Mouse (Mus musculus) thymus, adult 18-20 months (tissue): Measurements from ENCODE around the gene Nktr.

Experiments
- DNase-seq, 2 experiments: peaks; one replicate each; pipeline ENCODE4 v3.0.0; 2022; ENCODE audit warnings: mixed read lengths in 2 of 2

Gene Nktr

GRCm38 (mm10) chr9:121762248-121762647, 43.3 kb downstream of the Nktr start:
- no peak for DNase-seq

- no peak for DNase-seq
Observed at GRCm38 (mm10) chr9:121762761-121763160, 43.8 kb downstream of the Nktr start.

DNA sequence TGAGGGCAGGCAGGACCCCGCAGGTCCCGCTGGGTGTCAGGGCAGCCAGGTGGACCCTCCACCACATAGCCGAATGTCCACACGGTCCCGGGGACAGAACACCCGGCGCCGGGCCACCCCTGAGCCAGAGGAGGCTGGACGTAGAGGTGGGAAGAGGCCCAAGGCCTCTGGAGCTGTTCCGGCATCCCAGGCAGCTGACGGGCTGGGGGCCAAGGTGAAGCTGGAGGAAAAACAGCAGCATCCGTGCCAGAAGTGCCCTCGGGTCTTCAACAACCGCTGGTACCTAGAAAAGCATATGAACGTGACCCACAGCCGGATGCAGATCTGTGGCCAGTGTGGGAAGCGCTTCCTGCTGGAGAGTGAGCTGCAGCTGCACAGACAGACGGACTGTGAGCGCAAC, 44.7 kb downstream of the Nktr start:
- no peak for DNase-seq

- no peak for DNase-seq
Observed at GRCm38 (mm10) chr9:121765166-121765855, 46.3 kb downstream of the Nktr start.

- DNase-seq: no peak
Observed at GRCm38 (mm10) chr9:121772412-121772811, 53.4 kb downstream of the Nktr start.

GRCm38 (mm10) chr9:121775951-121776350, 57.0 kb downstream of the Nktr start:
- no peak for DNase-seq

DNA sequence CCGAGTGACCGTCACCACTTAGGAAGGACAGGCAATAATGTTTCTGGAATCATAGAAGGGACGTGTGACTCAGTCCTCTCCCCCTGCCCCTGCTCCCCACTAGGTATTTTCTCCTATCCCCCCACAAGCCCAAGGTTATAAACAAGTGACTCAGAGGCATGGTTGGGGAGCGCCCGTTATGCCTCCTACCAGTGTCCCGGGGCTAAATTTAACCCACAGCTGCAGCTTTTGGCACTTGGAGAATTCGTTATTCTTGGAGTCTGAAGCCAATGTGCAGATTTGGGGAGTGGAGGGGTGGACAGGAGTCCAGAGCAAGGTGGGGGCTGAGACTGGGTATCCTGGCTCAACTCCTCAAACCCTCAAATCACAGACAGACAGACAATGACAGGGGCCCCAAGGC, 57.5 kb downstream of the Nktr start:
- no peak for DNase-seq

DNA sequence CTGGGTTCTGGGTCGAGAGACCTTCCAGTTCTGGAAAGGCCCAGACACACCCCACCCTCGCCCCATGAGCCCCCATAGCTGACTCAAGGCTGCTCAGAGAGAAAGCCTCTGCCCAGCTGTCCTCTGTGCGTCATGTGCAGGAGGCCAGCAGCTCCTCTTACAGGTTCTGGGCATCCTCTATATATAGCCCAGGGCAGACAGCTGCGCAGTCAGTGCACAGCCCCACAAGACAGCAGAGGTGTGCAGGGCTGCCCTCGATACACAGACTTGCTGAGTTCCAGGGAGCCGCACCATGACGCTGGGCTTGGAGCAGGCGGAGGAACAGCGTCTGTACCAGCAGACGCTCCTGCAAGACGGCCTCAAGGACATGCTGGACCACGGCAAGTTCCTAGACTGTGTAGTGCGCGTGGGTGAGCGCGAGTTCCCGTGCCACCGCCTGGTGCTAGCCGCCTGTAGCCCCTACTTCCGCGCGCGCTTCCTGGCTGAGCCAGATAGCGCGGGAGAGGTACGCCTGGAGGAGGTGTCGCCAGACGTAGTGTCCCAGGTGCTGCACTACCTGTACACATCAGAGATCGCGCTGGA, 58.6 kb downstream of the Nktr start, which contains the start of gene Klhl40:
Klhl40 (plus strand) TSS at position 124 of the 582 bp plus-strand sequence.
- DNase-seq: no peak

- no peak for DNase-seq
Observed at GRCm38 (mm10) chr9:121778066-121778624, 59.2 kb downstream of the Nktr start.

- DNase-seq: no peak
Observed at GRCm38 (mm10) chr9:121784801-121785200, 65.8 kb downstream of the Nktr start.

DNA sequence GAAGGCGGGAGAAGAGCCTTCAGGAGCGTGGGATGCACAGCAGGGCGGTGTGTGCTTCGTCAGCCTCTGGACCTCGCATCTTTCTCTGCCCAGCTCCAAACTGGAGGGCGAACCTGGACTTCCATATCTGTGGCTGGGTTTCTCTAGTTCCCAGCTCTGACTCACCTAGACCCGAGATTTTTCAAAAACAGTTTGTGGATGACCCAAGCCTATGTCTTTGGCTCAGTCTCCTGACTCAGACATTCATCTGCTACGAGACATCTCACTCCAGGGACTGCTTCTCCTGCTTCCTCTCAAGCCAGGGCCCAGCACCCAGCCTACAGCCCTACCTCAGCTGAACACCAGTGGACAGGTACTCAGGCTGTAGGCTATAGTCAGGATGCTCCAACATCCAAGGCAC, 66.3 kb downstream of the Nktr start:
- no peak for DNase-seq

DNA sequence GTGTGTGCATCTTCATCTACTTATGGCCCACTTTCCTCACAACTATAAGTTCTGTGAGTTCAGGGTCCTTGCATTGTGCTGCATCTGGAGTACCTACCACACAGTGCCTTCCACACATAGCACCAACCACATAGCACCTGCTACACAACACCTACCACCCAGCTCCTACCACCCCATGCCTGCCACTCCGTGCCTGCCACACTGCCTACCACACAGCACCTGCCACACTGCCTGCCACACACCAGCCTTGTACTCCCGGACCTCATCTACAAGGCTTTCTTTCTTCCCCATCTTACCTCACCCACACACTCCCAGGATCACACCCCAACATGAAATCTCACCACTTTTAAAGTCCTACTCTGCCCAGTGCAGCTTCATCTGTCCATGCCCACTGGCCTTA, 67.4 kb downstream of the Nktr start:
- DNase-seq: no peak

DNA sequence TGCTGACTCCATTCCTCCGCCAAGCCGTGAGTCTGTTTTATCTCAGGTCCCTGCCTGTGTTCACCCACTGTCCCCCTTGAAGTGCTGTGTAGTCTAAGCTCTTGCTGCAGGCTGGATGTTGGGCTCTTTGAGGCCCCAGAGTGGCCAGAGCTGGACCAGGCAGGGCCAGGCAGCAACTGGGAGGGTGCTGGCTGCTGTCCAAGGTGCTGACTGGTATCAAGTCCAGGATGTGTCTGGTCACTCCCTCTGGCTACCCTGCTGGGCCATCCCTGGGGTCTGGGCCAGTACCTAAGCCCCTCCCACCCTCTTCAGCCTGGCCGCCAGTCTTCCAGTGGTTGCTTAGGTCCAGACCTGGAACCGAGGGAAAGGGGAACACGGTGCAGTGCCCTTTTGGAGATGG, 72.2 kb downstream of the Nktr start:
- DNase-seq: no peak

DNA sequence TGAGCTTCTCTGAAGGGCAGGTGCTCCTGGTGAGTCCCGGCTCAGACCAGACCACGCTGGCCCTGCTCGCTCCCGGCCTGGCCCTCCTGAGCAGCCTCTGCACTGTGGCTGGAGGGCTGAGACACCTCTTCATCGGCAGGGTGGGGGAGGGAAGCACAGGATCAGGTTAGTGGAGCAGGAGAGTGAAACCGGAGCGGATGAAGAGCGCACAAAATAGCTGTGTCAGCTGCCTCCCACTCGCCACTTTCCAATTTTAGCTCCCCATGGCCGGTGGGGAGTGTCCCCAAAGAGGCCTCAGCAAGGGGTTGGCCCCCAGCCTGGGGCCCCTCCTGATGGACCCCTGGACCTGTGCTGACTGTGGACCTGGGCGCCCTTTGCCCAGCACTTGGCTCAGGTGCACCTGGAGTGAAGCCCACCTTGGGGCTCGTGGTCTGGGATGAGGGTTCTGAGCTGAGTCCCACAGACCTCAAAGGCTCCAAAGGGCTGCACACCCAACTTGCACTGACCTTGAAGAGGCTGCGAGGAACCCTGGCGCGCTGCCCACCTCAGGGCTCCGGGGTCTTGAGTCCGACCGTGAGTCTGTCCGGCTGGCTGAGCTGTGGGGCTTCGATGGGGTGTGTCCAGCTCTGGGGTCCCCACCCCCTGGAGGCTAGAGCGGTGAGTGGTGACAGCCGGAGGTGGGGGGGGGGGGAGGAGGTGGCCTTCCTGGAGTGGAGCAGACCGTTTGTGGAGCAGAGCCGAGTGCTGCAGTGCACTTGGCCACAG, 73.0 kb downstream of the Nktr start, which contains the start of gene Hhatl:
Hhatl (minus strand) TSS at position 751 of the 765 bp plus-strand sequence.
- DNase-seq: no peak

DNA sequence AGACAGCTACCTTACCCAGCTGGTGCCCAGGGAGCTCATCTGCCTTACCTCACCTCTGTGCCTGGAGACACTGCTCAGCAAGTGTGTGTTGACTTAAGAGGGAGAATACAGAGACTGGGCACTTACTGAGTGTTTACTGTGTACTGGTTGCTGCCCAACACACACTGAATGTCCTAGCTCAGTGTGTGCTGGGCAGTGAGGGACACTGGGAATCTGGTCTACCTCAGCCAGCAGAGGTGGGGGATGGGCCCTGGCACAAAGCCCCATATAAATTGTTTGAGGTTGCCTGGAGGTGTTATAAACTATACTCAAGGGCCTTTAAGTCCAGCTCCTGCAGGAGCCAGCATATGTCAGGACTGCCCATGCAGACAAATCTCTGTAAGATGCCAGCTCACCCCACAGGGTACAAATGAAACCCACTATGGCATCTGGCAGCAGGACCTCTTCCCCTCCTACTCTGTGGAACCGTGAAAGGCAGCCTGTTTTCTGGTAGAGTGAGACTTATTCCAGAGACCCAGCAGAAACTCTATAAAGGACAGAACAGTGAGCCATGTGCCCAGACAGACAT, 76.1 kb downstream of the Nktr start:
- DNase-seq: no peak

DNA sequence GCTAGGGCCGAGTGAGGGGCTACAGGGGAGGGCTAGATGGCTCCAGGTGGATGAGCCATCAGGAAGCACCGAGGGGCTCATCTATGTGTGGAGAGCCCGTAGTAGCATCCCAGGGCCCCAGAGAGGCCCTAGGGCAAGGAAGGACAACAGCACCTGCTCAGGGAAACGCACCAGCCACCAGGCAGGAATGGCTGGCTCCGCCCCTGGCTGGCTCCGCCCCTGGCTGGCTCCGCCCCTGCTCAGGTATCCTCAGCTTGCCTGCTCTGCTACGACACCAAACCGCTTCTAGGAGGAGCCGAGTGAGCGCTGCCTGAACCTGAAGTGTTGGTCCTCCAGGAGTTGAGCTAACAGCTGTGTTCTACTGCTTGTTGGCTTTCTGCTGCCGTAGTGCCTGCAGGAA, 78.8 kb downstream of the Nktr start:
- no peak for DNase-seq

GRCm38 (mm10) chr9:121798887-121799520, 80.0 kb downstream of the Nktr start:
- no peak for DNase-seq

DNA sequence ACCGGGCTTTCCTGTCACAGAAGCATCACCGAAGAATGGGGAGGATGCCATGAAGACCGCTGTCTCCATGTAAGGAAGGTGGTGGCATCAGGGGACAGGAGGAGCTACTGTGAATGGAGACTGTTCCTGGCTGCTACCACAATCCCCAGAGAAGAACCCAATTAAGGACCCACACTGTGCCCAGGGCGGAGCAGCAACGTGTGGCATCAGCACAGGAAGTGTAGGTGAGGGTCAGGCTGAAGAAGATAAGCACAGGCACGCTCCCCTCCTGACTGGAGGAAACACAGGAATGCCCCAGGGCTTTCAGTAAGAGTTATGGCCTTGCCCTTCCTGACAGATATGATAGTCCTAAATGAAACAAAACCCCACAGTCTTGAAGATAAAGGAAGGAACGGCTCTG, 83.8 kb downstream of the Nktr start:
- no peak for DNase-seq
